Mouse (Mus musculus) neural tube, embryonic 14.5 days (tissue): ENCODE results near the gene Amz2. TPM values are rescaled to one million over a fixed set of nuclear protein-coding genes. Genes with fewer than 3 reads are reported as not detected.

Source experiments
- ATAC-seq: fragments of 200-750 bp; cut with Nextera tagmentation; 2 replicates; pipeline ENCODE4 v1.8.0; 2017; ENCODE audit warnings: low read depth, mild to moderate bottlenecking, moderate TSS enrichment, moderate library complexity
- H3K27ac ChIP-seq: fragments of 300-500 bp; sonication (generic); 2 replicates; pipeline ENCODE4 v1.5.1; 2014; ENCODE audit warnings: low read depth, mild to moderate bottlenecking, control low read depth, low read length, moderate library complexity, mixed read lengths
- H3K27me3 ChIP-seq: fragments of 300-500 bp; sonication (generic); 2 replicates; pipeline ENCODE4 v1.6.1; 2014; ENCODE audit warnings: low read length; ENCODE audit not compliant: control insufficient read depth, insufficient read depth
- H3K36me3 ChIP-seq: fragments of 300-500 bp; sonication (generic); 2 replicates; pipeline ENCODE4 v1.6.1; 2014; ENCODE audit warnings: low read length, mixed read lengths; ENCODE audit not compliant: control insufficient read depth, insufficient read depth
- H3K4me1 ChIP-seq: fragments of 300-500 bp; sonication (generic); 2 replicates; pipeline ENCODE4 v1.6.1; 2014; ENCODE audit warnings: low read length; ENCODE audit not compliant: control insufficient read depth, insufficient read depth
- H3K4me2 ChIP-seq: fragments of 300-500 bp; sonication (generic); 2 replicates; pipeline ENCODE4 v1.6.1; 2014; ENCODE audit warnings: mild to moderate bottlenecking, low read depth, low read length, control low read depth
- H3K4me3 ChIP-seq: fragments of 300-500 bp; sonication (generic); 2 replicates; pipeline ENCODE4 v1.5.1; 2014; ENCODE audit warnings: low read depth, low read length, control low read depth, mixed read lengths
- H3K9ac ChIP-seq: fragments of 300-500 bp; sonication (generic); replicated peaks from 2 replicates; pipeline ENCODE4 v1.6.1; 2014; ENCODE audit warnings: low read depth, mild to moderate bottlenecking, control low read depth, low read length, mixed read lengths
- H3K9me3 ChIP-seq: fragments of 300-500 bp; sonication (generic); 2 replicates; pipeline ENCODE4 v1.6.1; 2016; ENCODE audit warnings: low read length; ENCODE audit not compliant: control insufficient read depth
- WGBS: fragments of 180-500 bp; shearing (Covaris S2); extraction: QIAGEN DNeasy Blood & Tissue Kit; methylation state at CpG from one replicate; pipeline ENCODE4 v1.1.7; 2014; 5-methylcytosine and 5-hydroxymethylcytosine counted together
- polyA plus RNA-seq: library from polyadenylated mRNA; unstranded; fragments of >200 nt; fragmentation: Nextera tagmentation; extraction: Ambion mirVana; gene quantifications from 2 replicates; pipeline ENCODE4 v1.2.1, GENCODE M21; 2014

Amz2 gene
- polyA plus RNA-seq, 1 experiment from 2014 or later = 59.1 TPM

- Histone ChIP-seq H3K4me2 (peak overlapping the region; percentile 87), H3K9ac (no peak overlapping the region), H3K9me3 (no peaks in the 10 kb centered on the region), H3K36me3 (no peaks in the 10 kb centered on the region), H3K27me3 (no peaks in the 10 kb centered on the region), H3K4me1 (0 out of 2 replicates have a peak, but pooled peaks cover 10% of the 10 kb centered on the region), H3K4me3 (peak overlapping the region; percentile 86), H3K27ac (no peak overlapping the region)
- WGBS = 35% methylated on average over 15 of the region's 15 CpGs
- no peak for ATAC-seq
These were observed 45.4 kb downstream of the Amz2 start for GRCm38 (mm10) chr11:109470921-109471861.

- H3K27me3 ChIP-seq = no peaks in the 10 kb centered on the region
- no peaks in the 10 kb centered on the region for H3K36me3 ChIP-seq
- H3K9me3 ChIP-seq = no peaks in the 10 kb centered on the region
- peak overlapping the region; percentile 86 for H3K4me3 ChIP-seq
- under 1% methylated on average over 33 of the region's 33 CpGs for whole genome bisulfite sequencing
- ATAC-seq = no peak
- H3K9ac ChIP-seq = peak overlapping the region; percentile 93
- H3K27ac ChIP-seq = no peak overlapping the region
- H3K4me1 ChIP-seq = 0 out of 2 replicates have a peak, but pooled peaks cover 10% of the 10 kb centered on the region
- peak overlapping the region; percentile 87 for H3K4me2 ChIP-seq
These were observed 46.5 kb downstream of the Amz2 start for GRCm38 (mm10) chr11:109472171-109472691.

- ATAC-seq = no peak; the same call in 1 of the 2 replicates
These were observed 47.0 kb downstream of the Amz2 start for GRCm38 (mm10) chr11:109472821-109473170.

GRCm38 (mm10) chr11:109473171-109474085, 47.7 kb downstream of the Amz2 start, which contains the start of the genes Arsg and Slc16a6:
Arsg (plus strand) TSS chr11:109473374.
Slc16a6 (minus strand) TSS chr11:109473598.
- H3K9ac ChIP-seq = peak within 1 kb of the TSS; percentile 93
- H3K27me3 ChIP-seq = no peaks in the 10 kb centered on the region
- 0 out of 2 replicates have a peak, but pooled peaks cover 10% of the 10 kb centered on the region for H3K4me1 ChIP-seq
- H3K4me2 ChIP-seq = peak within 1 kb of the TSS; percentile 87
- peak within 1 kb of the TSS; percentile 86 for H3K4me3 ChIP-seq
- no peaks in the 10 kb centered on the region for H3K36me3 ChIP-seq
- under 1% methylated on average over 68 of the region's 111 CpGs for WGBS
- H3K9me3 ChIP-seq = no peaks in the 10 kb centered on the region
- ATAC-seq = peak; percentile 91
- peak within 1 kb of the TSS; percentile 90 for H3K27ac ChIP-seq

More at GRCm38 (mm10) chr11:109472821-109473170, 47.0 kb downstream of the Amz2 start:
- 0 out of 2 replicates have a peak, but pooled peaks cover 10% of the 10 kb centered on the region for H3K4me1 ChIP-seq
- peak overlapping the region; percentile 93 for H3K9ac ChIP-seq
- H3K27ac ChIP-seq = peak overlapping the region; percentile 90
- peak overlapping the region; percentile 86 for H3K4me3 ChIP-seq
- no peaks in the 10 kb centered on the region for H3K9me3 ChIP-seq
- no peaks in the 10 kb centered on the region for H3K27me3 ChIP-seq
- under 1% methylated on average over 12 of the region's 13 CpGs for WGBS
- H3K36me3 ChIP-seq = no peaks in the 10 kb centered on the region
- H3K4me2 ChIP-seq = peak overlapping the region; percentile 87

GRCm38 (mm10) chr11:109474086-109474742, 48.5 kb downstream of the Amz2 start:
- Histone ChIP-seq H3K4me3 (peak overlapping the region; percentile 86), H3K4me2 (peak overlapping the region; percentile 87), H3K9ac (peak overlapping the region; percentile 93), H3K27me3 (no peaks in the 10 kb centered on the region), H3K9me3 (no peaks in the 10 kb centered on the region), H3K27ac (peak overlapping the region; percentile 90), H3K4me1 (0 out of 2 replicates have a peak, but pooled peaks cover 10% of the 10 kb centered on the region), H3K36me3 (no peaks in the 10 kb centered on the region)
- WGBS = 12% methylated on average over 14 of the region's 14 CpGs
- ATAC-seq = peak; percentile 36; the same call in 1 of the 2 replicates

- Histone ChIP-seq H3K4me2 (no peak overlapping the region), H3K4me3 (no peak overlapping the region), H3K27me3 (no peaks in the 10 kb centered on the region), H3K9ac (no peak overlapping the region), H3K9me3 (no peaks in the 10 kb centered on the region), H3K27ac (no peak overlapping the region), H3K36me3 (no peaks in the 10 kb centered on the region), H3K4me1 (0 out of 2 replicates have a peak, but pooled peaks cover 10% of the 10 kb centered on the region)
- ATAC-seq = no peak
- 88% methylated on average over 13 of the region's 13 CpGs for WGBS
These were observed 49.1 kb downstream of the Amz2 start for GRCm38 (mm10) chr11:109474836-109475235.

GRCm38 (mm10) chr11:109475717-109476116, 50.0 kb downstream of the Amz2 start:
- H3K9ac ChIP-seq = no peak overlapping the region
- no peaks in the 10 kb centered on the region for H3K9me3 ChIP-seq
- H3K4me3 ChIP-seq = no peak overlapping the region
- H3K27ac ChIP-seq = peak overlapping the region; percentile 22; the same call in 1 of the 2 replicates
- H3K4me2 ChIP-seq = no peak overlapping the region
- WGBS = 67% methylated on average over 4 of the region's 4 CpGs
- H3K36me3 ChIP-seq = no peaks in the 10 kb centered on the region
- ATAC-seq = no peak
- H3K27me3 ChIP-seq = no peaks in the 10 kb centered on the region
- 0 out of 2 replicates have a peak, but pooled peaks cover 10% of the 10 kb centered on the region for H3K4me1 ChIP-seq

- H3K9me3 ChIP-seq = no peaks in the 10 kb centered on the region
- H3K36me3 ChIP-seq = no peaks in the 10 kb centered on the region
- WGBS = 8% methylated on average over 2 of the region's 2 CpGs
- no peak overlapping the region for H3K9ac ChIP-seq
- ATAC-seq = no peak
- no peaks in the 10 kb centered on the region for H3K27me3 ChIP-seq
- H3K4me2 ChIP-seq = no peak overlapping the region
- no peak overlapping the region for H3K4me3 ChIP-seq
- H3K4me1 ChIP-seq = 0 out of 2 replicates have a peak, but pooled peaks cover 10% of the 10 kb centered on the region
- peak overlapping the region; percentile 22; the same call in 1 of the 2 replicates for H3K27ac ChIP-seq
These were observed 50.5 kb downstream of the Amz2 start for GRCm38 (mm10) chr11:109476241-109476640.
